Mouse (Mus musculus) thymus, postnatal 14 days (tissue): ENCODE results near the gene Cabcoco1.

ENCODE experiments used
- DNase-seq: peaks from one replicate; pipeline ENCODE4 v3.0.0; 2021

Gene Cabcoco1

GRCm38 (mm10) chr10:68506242-68506641 lies 35.5 kb downstream of the Cabcoco1 start:
- no peak for DNase-seq

- no peak for DNase-seq
These were observed 37.0 kb downstream of the Cabcoco1 start for GRCm38 (mm10) chr10:68504586-68505152.

GRCm38 (mm10) chr10:68501067-68501466 lies 40.6 kb downstream of the Cabcoco1 start:
- no peak for DNase-seq

GRCm38 (mm10) chr10:68495246-68495645 lies 46.5 kb downstream of the Cabcoco1 start:
- DNase-seq: no peak

- DNase-seq: no peak
These were observed 50.1 kb downstream of the Cabcoco1 start for GRCm38 (mm10) chr10:68491557-68491956.

GRCm38 (mm10) chr10:68490781-68491180 lies 50.9 kb downstream of the Cabcoco1 start:
- no peak for DNase-seq

GRCm38 (mm10) chr10:68472799-68473198 lies 68.9 kb downstream of the Cabcoco1 start:
- no peak for DNase-seq

- DNase-seq: no peak
These were observed 75.9 kb downstream of the Cabcoco1 start for GRCm38 (mm10) chr10:68465737-68466327.

GRCm38 (mm10) chr10:68464943-68465342 lies 76.8 kb downstream of the Cabcoco1 start:
- peak; percentile 64 for DNase-seq

- no peak for DNase-seq
These were observed 81.9 kb downstream of the Cabcoco1 start for GRCm38 (mm10) chr10:68459784-68460183.

- no peak for DNase-seq
These were observed 84.7 kb downstream of the Cabcoco1 start for GRCm38 (mm10) chr10:68457019-68457418.

- DNase-seq: no peak
These were observed 87.2 kb downstream of the Cabcoco1 start for GRCm38 (mm10) chr10:68454541-68454940.

- DNase-seq: no peak
These were observed 94.9 kb downstream of the Cabcoco1 start for GRCm38 (mm10) chr10:68446797-68447125.

- peak; percentile 37 for DNase-seq
These were observed 95.6 kb downstream of the Cabcoco1 start for GRCm38 (mm10) chr10:68445876-68446796.

- DNase-seq: no peak
These were observed 96.4 kb downstream of the Cabcoco1 start for GRCm38 (mm10) chr10:68445244-68445811.

- DNase-seq: no peak
These were observed 97.2 kb downstream of the Cabcoco1 start for GRCm38 (mm10) chr10:68444361-68445114.

- DNase-seq: peak; percentile 65
These were observed 98.6 kb downstream of the Cabcoco1 start for GRCm38 (mm10) chr10:68443132-68443531.

GRCm38 (mm10) chr10:68442713-68443112 lies 99.0 kb downstream of the Cabcoco1 start:
- DNase-seq: peak; percentile 13

GRCm38 (mm10) chr10:68441931-68442662 lies 99.6 kb downstream of the Cabcoco1 start:
- no peak for DNase-seq

GRCm38 (mm10) chr10:68440515-68440914 lies 101.2 kb downstream of the Cabcoco1 start:
- DNase-seq: no peak

GRCm38 (mm10) chr10:68435754-68436153 lies 105.9 kb downstream of the Cabcoco1 start:
- no peak for DNase-seq

- no peak for DNase-seq
These were observed 106.6 kb downstream of the Cabcoco1 start for GRCm38 (mm10) chr10:68435001-68435560.
